Mouse (Mus musculus) Patski (cell line): Measurements from ENCODE around the gene Tecta. TPM values are rescaled to one million over a fixed set of nuclear protein-coding genes. Genes with fewer than 3 reads are reported as not detected.
A peak's percentile ranks its signal among the peaks of the same experiment; 100 is the strongest.

Experiments
- ATAC-seq: fragments of 100-300 bp; one replicate; pipeline ENCODE4 v1.8.0; 2021
- CTCF ChIA-PET: fragments of 350-600 bp; sonication (Branson Sonifier 250); formaldehyde crosslinking; loops from one replicate; lab custom pipeline; 2022; ENCODE audit warnings: inconsistent platforms; lab: Charles Lee
- POLR2A ChIA-PET: fragments of 350-600 bp; sonication (Branson Sonifier 250); formaldehyde crosslinking; loops from one replicate; lab custom pipeline; 2022; ENCODE audit warnings: antibody characterized with exemption, inconsistent platforms; lab: Charles Lee
- DNase-seq: peaks from one replicate; pipeline ENCODE4 v3.0.0-alpha.2; 2011; ENCODE audit warnings: low read depth, low spot score
- H3K27me3 ChIP-seq: fragments of 371-371 bp; one replicate; pipeline ENCODE4 v1.5.1; 2021
- CTCF ChIP-seq: fragments of 100-300 bp; IDR thresholded peaks from one replicate; pipeline ENCODE4 v1.5.1; 2021
- in situ Hi-C: fragments of 300-500 bp; cut with MboI; formaldehyde crosslinking; loops from 3 replicates; pipeline ENCODE4 v1.11.1; 2018; ENCODE audit warnings: low pct_unique_long_range_greater_than_20kb, mixed read lengths
- polyA plus RNA-seq: library from polyadenylated mRNA; unstranded; gene quantifications from one replicate; pipeline ENCODE4 v1.2.3, GENCODE M21; 2021

The Tecta gene
- polyA plus RNA-seq, 1 experiment from 2014 or later, result 0.03 TPM

- in situ Hi-C loops, result no loop called here
- TF ChIP-seq CTCF, result no peak
- POLR2A ChIA-PET, result no interaction called here
- DNase-seq (peak; percentile 24), ATAC-seq (peak; percentile 39)
- CTCF ChIA-PET, result no interaction called here
- H3K27me3 ChIP-seq, result peaks cover 22% of the 10 kb centered on the region
Measured at GRCm38 (mm10) chr9:42392927-42393326, 6.8 kb downstream of the Tecta start.

- peak; percentile 48 for TF ChIP-seq CTCF
- H3K27me3 ChIP-seq, result peaks cover 24% of the 10 kb centered on the region
- ChIA-PET POLR2A (no interaction called here), CTCF (interaction anchor here (1.2 kb wide), 1 partner anchor 18 kb away, joined by 4 read pairs; no protein-coding TSS in a partner anchor)
- in situ Hi-C loops, result no loop called here
- ATAC-seq, result no peak
- DNase-seq, result no peak
Measured at GRCm38 (mm10) chr9:42388490-42388889, 11.2 kb downstream of the Tecta start.

- ATAC-seq (no peak), DNase-seq (no peak)
- ChIA-PET CTCF (interaction anchor here (1.3 kb wide), 1 partner anchor 558 kb away, joined by 3 read pairs; no protein-coding TSS in a partner anchor), POLR2A (no interaction called here)
- no peak for TF ChIP-seq CTCF
- in situ Hi-C loops, result no loop called here
- peaks cover 33% of the 10 kb centered on the region for H3K27me3 ChIP-seq
Measured at GRCm38 (mm10) chr9:42387038-42387437, 12.7 kb downstream of the Tecta start.

- H3K27me3 ChIP-seq, result peaks cover 35% of the 10 kb centered on the region
- no peak for DNase-seq
- ATAC-seq, result no peak
- ChIA-PET CTCF (no interaction called here), POLR2A (no interaction called here)
- in situ Hi-C loops, result no loop called here
- TF ChIP-seq CTCF, result no peak
Measured at GRCm38 (mm10) chr9:42385656-42386055, 14.1 kb downstream of the Tecta start.

- DNase-seq (no peak), ATAC-seq (no peak)
- in situ Hi-C loops, result no loop called here
- peaks cover 40% of the 10 kb centered on the region for H3K27me3 ChIP-seq
- POLR2A ChIA-PET, result no interaction called here
- no peak for TF ChIP-seq CTCF
- CTCF ChIA-PET, result interaction anchor here (1.2 kb wide), 1 partner anchor 11 kb away, joined by 3 read pairs; no protein-coding TSS in a partner anchor
Measured at GRCm38 (mm10) chr9:42382628-42383347, 16.9 kb downstream of the Tecta start.

- ChIA-PET CTCF (interaction anchor here (1.0 to 1.7 kb wide), 3 partner anchors 12 to 19 kb away, joined by 3 read pairs; no protein-coding TSS in a partner anchor), POLR2A (no interaction called here)
- DNase-seq (no peak), ATAC-seq (no peak)
- TF ChIP-seq CTCF, result no peak
- peaks cover 38% of the 10 kb centered on the region for H3K27me3 ChIP-seq
- in situ Hi-C loops, result no loop called here
Measured at GRCm38 (mm10) chr9:42382063-42382462, 17.7 kb downstream of the Tecta start.

- CTCF ChIA-PET, result no interaction called here
- no peak for DNase-seq
- POLR2A ChIA-PET, result no interaction called here
Measured at GRCm38 (mm10) chr9:42378071-42378470, 21.7 kb downstream of the Tecta start.

GRCm38 (mm10) chr9:42377656-42378055 lies 22.1 kb downstream of the Tecta start:
- DNase-seq (no peak), ATAC-seq (no peak)
- H3K27me3 ChIP-seq, result peaks cover 24% of the 10 kb centered on the region
- CTCF ChIA-PET, result no interaction called here
- POLR2A ChIA-PET, result no interaction called here
- no peak for TF ChIP-seq CTCF
- in situ Hi-C loops, result no loop called here

More at GRCm38 (mm10) chr9:42378071-42378470, 21.7 kb downstream of the Tecta start:
- peaks cover 26% of the 10 kb centered on the region for H3K27me3 ChIP-seq
- no peak for ATAC-seq
- in situ Hi-C loops, result no loop called here
- no peak for TF ChIP-seq CTCF

- no peak for DNase-seq
- no peak for ATAC-seq
- H3K27me3 ChIP-seq, result peaks cover 21% of the 10 kb centered on the region
- in situ Hi-C loops, result no loop called here
- CTCF ChIA-PET, result no interaction called here
- POLR2A ChIA-PET, result no interaction called here
- TF ChIP-seq CTCF, result no peak
Measured at GRCm38 (mm10) chr9:42371670-42372368, 27.9 kb downstream of the Tecta start.

- DNase-seq (no peak), ATAC-seq (no peak)
- peaks cover 7% of the 10 kb centered on the region for H3K27me3 ChIP-seq
- in situ Hi-C loops, result no loop called here
- ChIA-PET CTCF (no interaction called here), POLR2A (no interaction called here)
- TF ChIP-seq CTCF, result no peak
Measured at GRCm38 (mm10) chr9:42357585-42357984, 42.1 kb downstream of the Tecta start.

GRCm38 (mm10) chr9:42354871-42355270 lies 44.9 kb downstream of the Tecta start:
- ATAC-seq (no peak), DNase-seq (no peak)
- CTCF ChIA-PET, result no interaction called here
- no peak for TF ChIP-seq CTCF
- in situ Hi-C loops, result no loop called here
- POLR2A ChIA-PET, result no interaction called here
- peaks cover 11% of the 10 kb centered on the region for H3K27me3 ChIP-seq
